Mouse (Mus musculus): ENCODE results near the gene Rps6ka5. TPM values are rescaled to one million over a fixed set of nuclear protein-coding genes. Genes with fewer than 3 reads are reported as not detected.
A peak's percentile ranks its signal among the peaks of the same experiment; 100 is the strongest.

The Rps6ka5 gene
- total and polyA plus RNA-seq, 2 experiments from 2014 or later: 6.2 to 10.5 TPM

GRCm38 (mm10) chr12:100609766-100610165, 117.0 kb downstream of the Rps6ka5 start:
- no peaks in the 10 kb centered on the region for H3K36me3 ChIP-seq (ENCODE audit: insufficient read depth, low read length)
- no peak overlapping the region for H3K9ac ChIP-seq (replicated peaks; ENCODE audit: low read length)
- no peak for TF ChIP-seq CTCF (IDR thresholded peaks at IDR 0.05; ENCODE audit: low read depth)
- no peak overlapping the region for H3K4me3 ChIP-seq (ENCODE audit: low read length)
- WGBS: 86% methylated on average over 5 of the region's 5 CpGs
- H3K9me3 ChIP-seq (ENCODE audit: low read length): no peaks in the 10 kb centered on the region
- no peak for ATAC-seq
- no peak overlapping the region for H3K27ac ChIP-seq
- H3K27me3 ChIP-seq (ENCODE audit: insufficient read depth, low read length): no peaks in the 10 kb centered on the region
- no peaks in the 10 kb centered on the region for H3K4me1 ChIP-seq (ENCODE audit: insufficient read depth, low read length)
- DNase-seq (ENCODE audit: low spot score): no peak
- no peak overlapping the region for H3K4me2 ChIP-seq (ENCODE audit: low read depth, low read length)

- DNase-seq (ENCODE audit: low spot score) (no peak), ATAC-seq (no peak)
- H3K9ac ChIP-seq (replicated peaks; ENCODE audit: low read length): no peak overlapping the region
- H3K4me2 ChIP-seq (ENCODE audit: low read depth, low read length): no peak overlapping the region
- H3K27ac ChIP-seq: no peak overlapping the region
- no peaks in the 10 kb centered on the region for H3K36me3 ChIP-seq (ENCODE audit: insufficient read depth, low read length)
- TF ChIP-seq CTCF (IDR thresholded peaks at IDR 0.05; ENCODE audit: low read depth): no peak
- H3K4me1 ChIP-seq (ENCODE audit: insufficient read depth, low read length): no peaks in the 10 kb centered on the region
- 89% methylated on average over 5 of the region's 5 CpGs for WGBS
- H3K27me3 ChIP-seq (ENCODE audit: insufficient read depth, low read length): no peaks in the 10 kb centered on the region
- H3K4me3 ChIP-seq (ENCODE audit: low read length): no peak overlapping the region
- H3K9me3 ChIP-seq (ENCODE audit: low read length): no peaks in the 10 kb centered on the region
Observed at GRCm38 (mm10) chr12:100609064-100609463, 117.7 kb downstream of the Rps6ka5 start.

GRCm38 (mm10) chr12:100606733-100607132, 120.0 kb downstream of the Rps6ka5 start:
- H3K4me1 ChIP-seq (ENCODE audit: insufficient read depth, low read length): no peaks in the 10 kb centered on the region
- no peak overlapping the region for H3K4me3 ChIP-seq (ENCODE audit: low read length)
- H3K9me3 ChIP-seq (ENCODE audit: low read length): no peaks in the 10 kb centered on the region
- no peak overlapping the region for H3K9ac ChIP-seq (replicated peaks; ENCODE audit: low read length)
- TF ChIP-seq CTCF (IDR thresholded peaks at IDR 0.05; ENCODE audit: low read depth): no peak; the same call in 1 of the 2 replicates
- H3K4me2 ChIP-seq (ENCODE audit: low read depth, low read length): no peak overlapping the region
- H3K27ac ChIP-seq: no peak overlapping the region
- ATAC-seq (no peak), DNase-seq (ENCODE audit: low spot score) (peak; percentile 14)
- no peaks in the 10 kb centered on the region for H3K36me3 ChIP-seq (ENCODE audit: insufficient read depth, low read length)
- WGBS: 94% methylated on average over 1 of the region's 1 CpGs
- no peaks in the 10 kb centered on the region for H3K27me3 ChIP-seq (ENCODE audit: insufficient read depth, low read length)

- H3K4me3 ChIP-seq (ENCODE audit: low read length): no peak overlapping the region
- H3K4me1 ChIP-seq (ENCODE audit: insufficient read depth, low read length): no peaks in the 10 kb centered on the region
- H3K9me3 ChIP-seq (ENCODE audit: low read length): no peaks in the 10 kb centered on the region
- H3K27ac ChIP-seq: no peak overlapping the region
- 69% methylated on average over 3 of the region's 3 CpGs for WGBS
- H3K36me3 ChIP-seq (ENCODE audit: insufficient read depth, low read length): no peaks in the 10 kb centered on the region
- no peak for TF ChIP-seq CTCF (IDR thresholded peaks at IDR 0.05; ENCODE audit: low read depth)
- DNase-seq (ENCODE audit: low spot score) (no peak), ATAC-seq (no peak)
- H3K9ac ChIP-seq (replicated peaks; ENCODE audit: low read length): no peak overlapping the region
- no peaks in the 10 kb centered on the region for H3K27me3 ChIP-seq (ENCODE audit: insufficient read depth, low read length)
- no peak overlapping the region for H3K4me2 ChIP-seq (ENCODE audit: low read depth, low read length)
Observed at GRCm38 (mm10) chr12:100605596-100605995, 121.2 kb downstream of the Rps6ka5 start.

GRCm38 (mm10) chr12:100604540-100604939, 122.2 kb downstream of the Rps6ka5 start:
- Histone ChIP-seq H3K4me2 (ENCODE audit: low read depth, low read length) (no peak overlapping the region), H3K27ac (no peak overlapping the region), H3K4me3 (ENCODE audit: low read length) (no peak overlapping the region), H3K9ac (replicated peaks; ENCODE audit: low read length) (no peak overlapping the region), H3K4me1 (ENCODE audit: insufficient read depth, low read length) (no peaks in the 10 kb centered on the region), H3K36me3 (ENCODE audit: insufficient read depth, low read length) (no peaks in the 10 kb centered on the region), H3K9me3 (ENCODE audit: low read length) (no peaks in the 10 kb centered on the region), H3K27me3 (ENCODE audit: insufficient read depth, low read length) (no peaks in the 10 kb centered on the region)
- DNase-seq (ENCODE audit: low spot score): peak; percentile 76
- peak; percentile 78; the same call in 1 of the 2 replicates for ATAC-seq
- peak; percentile 89 for TF ChIP-seq CTCF (IDR thresholded peaks at IDR 0.05; ENCODE audit: low read depth)
- WGBS: 2% methylated on average over 1 of the region's 1 CpGs

- Histone ChIP-seq H3K27me3 (ENCODE audit: insufficient read depth, low read length) (no peaks in the 10 kb centered on the region), H3K9me3 (ENCODE audit: low read length) (no peaks in the 10 kb centered on the region), H3K9ac (replicated peaks; ENCODE audit: low read length) (no peak overlapping the region), H3K36me3 (ENCODE audit: insufficient read depth, low read length) (no peaks in the 10 kb centered on the region), H3K27ac (no peak overlapping the region), H3K4me1 (ENCODE audit: insufficient read depth, low read length) (no peaks in the 10 kb centered on the region), H3K4me3 (ENCODE audit: low read length) (no peak overlapping the region), H3K4me2 (ENCODE audit: low read depth, low read length) (no peak overlapping the region)
- DNase-seq (ENCODE audit: low spot score) (no peak), ATAC-seq (no peak)
- TF ChIP-seq CTCF (IDR thresholded peaks at IDR 0.05; ENCODE audit: low read depth): no peak
- WGBS: 89% methylated on average over 3 of the region's 3 CpGs
Observed at GRCm38 (mm10) chr12:100594700-100595099, 132.1 kb downstream of the Rps6ka5 start.

- no peak for TF ChIP-seq CTCF (IDR thresholded peaks at IDR 0.05; ENCODE audit: low read depth)
- ATAC-seq: no peak
- H3K4me2 ChIP-seq (ENCODE audit: low read depth, low read length): no peak overlapping the region
- H3K9me3 ChIP-seq (ENCODE audit: low read length): no peaks in the 10 kb centered on the region
- no peaks in the 10 kb centered on the region for H3K27me3 ChIP-seq (ENCODE audit: insufficient read depth, low read length)
- DNase-seq (ENCODE audit: low spot score): no peak
- no peak overlapping the region for H3K4me3 ChIP-seq (ENCODE audit: low read length)
- no peak overlapping the region for H3K9ac ChIP-seq (replicated peaks; ENCODE audit: low read length)
- WGBS: 88% methylated on average over 2 of the region's 2 CpGs
- H3K36me3 ChIP-seq (ENCODE audit: insufficient read depth, low read length): no peaks in the 10 kb centered on the region
- no peak overlapping the region for H3K27ac ChIP-seq
- H3K4me1 ChIP-seq (ENCODE audit: insufficient read depth, low read length): no peaks in the 10 kb centered on the region
Observed at GRCm38 (mm10) chr12:100586601-100587000, 140.2 kb downstream of the Rps6ka5 start.
